Mouse (Mus musculus): ENCODE results near the gene Elp1. TPM values are rescaled to one million over a fixed set of nuclear protein-coding genes. Genes with fewer than 3 reads are reported as not detected.

The Elp1 gene
- polyA plus RNA-seq, 1 experiment: 9.6 TPM

DNA sequence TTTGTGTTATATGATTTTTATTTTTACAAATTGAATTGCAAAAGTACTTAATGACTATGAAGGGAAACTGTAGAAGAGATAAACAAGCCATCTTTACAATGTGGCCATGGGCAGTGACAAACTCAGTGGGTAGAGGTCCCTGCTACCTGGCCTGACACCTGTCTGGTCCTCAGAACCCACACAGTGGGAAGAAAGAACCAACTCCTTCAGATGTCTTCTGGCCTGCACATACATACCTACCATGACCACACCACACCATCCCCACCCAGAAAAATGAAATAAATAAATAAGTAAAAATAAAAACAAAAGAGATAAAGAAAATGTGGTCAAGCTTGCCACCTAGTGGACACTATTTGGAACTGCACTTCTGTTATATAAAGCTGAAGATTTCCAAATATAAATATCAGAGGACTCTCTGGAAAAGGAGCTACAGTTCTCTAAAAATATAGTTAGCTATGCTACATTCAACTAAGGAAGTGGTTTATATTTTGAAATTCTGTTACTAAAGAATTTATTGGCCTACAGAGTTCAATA lies 18.0 kb upstream of the Elp1 start:
- Histone ChIP-seq H3K27ac (replicated peaks; ENCODE audit: low read depth, low read length) (no peak overlapping the region), H3K4me3 (ENCODE audit: insufficient read depth, low read depth, low read length) (no peak overlapping the region), H3K4me1 (ENCODE audit: control insufficient read depth, insufficient read depth, insufficient read length, low read length) (no peaks in the 10 kb centered on the region)

DNA sequence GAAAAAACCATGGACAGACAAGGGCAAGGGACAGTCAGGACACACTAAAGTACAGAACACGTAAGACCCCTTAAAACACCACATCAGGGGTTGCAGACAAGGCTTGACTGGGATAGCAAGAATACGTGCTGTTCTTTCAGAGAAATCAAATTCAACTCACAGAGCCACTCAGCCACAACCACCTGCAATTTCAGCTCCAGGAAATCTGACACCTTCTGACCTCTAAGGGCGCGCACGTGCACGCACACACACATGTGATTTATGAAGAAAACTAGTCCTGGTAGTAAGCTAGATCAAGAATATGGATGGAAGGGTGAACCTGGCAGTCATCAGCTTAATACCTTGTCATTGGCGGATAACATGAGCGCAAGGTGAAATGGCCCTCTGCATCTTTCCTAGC lies 13.0 kb upstream of the Elp1 start:
- H3K4me1 ChIP-seq (ENCODE audit: control insufficient read depth, insufficient read depth, insufficient read length, low read length): no peaks in the 10 kb centered on the region

GRCm38 (mm10) chr4:56812096-56812495 lies 10.0 kb upstream of the Elp1 start:
- Histone ChIP-seq H3K27ac (replicated peaks; ENCODE audit: low read depth, low read length) (no peak overlapping the region), H3K4me1 (ENCODE audit: control insufficient read depth, insufficient read depth, insufficient read length, low read length) (no peaks in the 10 kb centered on the region), H3K4me3 (ENCODE audit: insufficient read depth, low read depth, low read length) (no peak overlapping the region)

More for the DNA sequence above, 13.0 kb upstream of the Elp1 start:
- no peak overlapping the region for H3K4me3 ChIP-seq (ENCODE audit: insufficient read depth, low read depth, low read length)
- H3K27ac ChIP-seq (replicated peaks; ENCODE audit: low read depth, low read length): no peak overlapping the region

DNA sequence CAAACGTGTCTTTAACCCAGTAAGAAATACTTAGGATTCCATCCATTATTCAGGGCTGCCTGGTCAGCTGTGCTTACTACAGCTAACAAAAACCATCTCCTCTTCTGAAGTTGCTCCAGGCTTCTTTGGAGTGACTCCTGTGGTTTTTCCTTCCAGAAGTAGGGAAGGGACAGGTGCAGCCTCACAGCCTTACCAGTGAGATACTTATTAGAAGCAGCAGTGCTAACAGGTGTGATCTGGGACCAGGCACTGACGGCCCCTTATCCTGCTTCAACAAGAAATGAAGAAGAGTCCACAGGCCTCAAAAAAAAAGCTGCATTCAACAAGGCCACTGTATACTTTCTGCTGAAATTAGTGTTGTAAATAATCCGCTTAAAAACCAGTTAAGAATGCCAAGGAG lies 9.5 kb upstream of the Elp1 start:
- Histone ChIP-seq H3K4me3 (ENCODE audit: insufficient read depth, low read depth, low read length) (no peak overlapping the region), H3K27ac (replicated peaks; ENCODE audit: low read depth, low read length) (no peak overlapping the region), H3K4me1 (ENCODE audit: control insufficient read depth, insufficient read depth, insufficient read length, low read length) (no peaks in the 10 kb centered on the region)

GRCm38 (mm10) chr4:56809050-56809449 lies 6.9 kb upstream of the Elp1 start:
- H3K27ac ChIP-seq (replicated peaks; ENCODE audit: low read depth, low read length): no peak overlapping the region
- H3K4me3 ChIP-seq (ENCODE audit: insufficient read depth, low read depth, low read length): no peak overlapping the region
- no peaks in the 10 kb centered on the region for H3K4me1 ChIP-seq (ENCODE audit: control insufficient read depth, insufficient read depth, insufficient read length, low read length)

- no peak overlapping the region for H3K27ac ChIP-seq (replicated peaks; ENCODE audit: low read depth, low read length)
- H3K4me1 ChIP-seq (ENCODE audit: control insufficient read depth, insufficient read depth, insufficient read length, low read length): no peaks in the 10 kb centered on the region
- H3K4me3 ChIP-seq (ENCODE audit: insufficient read depth, low read depth, low read length): peak overlapping the region; percentile 91
Measured at GRCm38 (mm10) chr4:56802669-56803150, 579 bp upstream of the Elp1 start.

DNA sequence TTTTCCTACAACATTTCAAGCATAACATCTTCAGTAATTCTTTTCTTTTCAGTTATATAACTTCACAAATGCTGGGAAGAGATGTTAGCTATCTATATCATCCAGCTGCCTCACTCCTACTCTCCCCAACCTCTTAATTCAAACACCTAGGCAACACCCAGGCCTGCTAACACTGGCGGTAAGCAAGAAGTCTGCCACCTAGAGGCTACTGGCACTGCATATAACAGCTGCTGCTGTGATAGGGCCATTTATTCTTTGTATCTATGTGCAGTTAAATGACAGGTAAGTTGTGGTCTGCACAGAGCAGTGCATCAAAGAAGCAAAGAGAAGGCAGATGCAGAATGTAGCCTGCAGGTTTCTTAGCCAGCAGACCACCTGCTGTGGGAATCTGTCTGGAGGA lies 10.8 kb downstream of the Elp1 start:
- no peak overlapping the region for H3K4me3 ChIP-seq (ENCODE audit: insufficient read depth, low read depth, low read length)
- H3K4me1 ChIP-seq (ENCODE audit: control insufficient read depth, insufficient read depth, insufficient read length, low read length): no peaks in the 10 kb centered on the region
- no peak overlapping the region for H3K27ac ChIP-seq (replicated peaks; ENCODE audit: low read depth, low read length)

GRCm38 (mm10) chr4:56771065-56771464 lies 31.1 kb downstream of the Elp1 start:
- H3K4me3 ChIP-seq (ENCODE audit: insufficient read depth, low read depth, low read length): no peak overlapping the region
- H3K4me1 ChIP-seq (ENCODE audit: control insufficient read depth, insufficient read depth, insufficient read length, low read length): no peaks in the 10 kb centered on the region
- H3K27ac ChIP-seq (replicated peaks; ENCODE audit: low read depth, low read length): no peak overlapping the region

GRCm38 (mm10) chr4:56768913-56769312 lies 33.2 kb downstream of the Elp1 start:
- Histone ChIP-seq H3K4me3 (ENCODE audit: insufficient read depth, low read depth, low read length) (no peak overlapping the region), H3K4me1 (ENCODE audit: control insufficient read depth, insufficient read depth, insufficient read length, low read length) (no peaks in the 10 kb centered on the region), H3K27ac (replicated peaks; ENCODE audit: low read depth, low read length) (no peak overlapping the region)

DNA sequence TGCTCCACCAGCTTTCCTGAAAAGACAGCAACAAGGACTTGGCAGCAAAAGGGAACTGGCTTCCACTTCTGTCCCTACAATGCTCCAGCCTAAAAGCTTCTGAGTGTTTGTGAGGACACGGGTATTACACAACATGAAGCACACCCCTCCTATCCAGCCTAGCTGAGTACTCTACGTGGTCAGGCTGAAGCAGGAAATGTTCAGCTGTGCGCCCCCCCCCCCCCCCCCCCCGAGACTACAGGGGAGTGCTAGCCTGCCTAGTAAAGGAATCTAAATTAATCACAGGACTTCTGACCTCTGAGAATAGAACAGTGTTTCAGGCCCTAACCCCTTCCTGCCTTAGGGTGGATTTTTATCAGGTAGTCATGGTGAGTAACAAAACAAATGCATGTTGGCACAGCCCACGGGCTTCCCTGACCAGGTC lies 34.3 kb downstream of the Elp1 start:
- Histone ChIP-seq H3K4me3 (ENCODE audit: insufficient read depth, low read depth, low read length) (no peak overlapping the region), H3K27ac (replicated peaks; ENCODE audit: low read depth, low read length) (no peak overlapping the region), H3K4me1 (ENCODE audit: control insufficient read depth, insufficient read depth, insufficient read length, low read length) (no peaks in the 10 kb centered on the region)

DNA sequence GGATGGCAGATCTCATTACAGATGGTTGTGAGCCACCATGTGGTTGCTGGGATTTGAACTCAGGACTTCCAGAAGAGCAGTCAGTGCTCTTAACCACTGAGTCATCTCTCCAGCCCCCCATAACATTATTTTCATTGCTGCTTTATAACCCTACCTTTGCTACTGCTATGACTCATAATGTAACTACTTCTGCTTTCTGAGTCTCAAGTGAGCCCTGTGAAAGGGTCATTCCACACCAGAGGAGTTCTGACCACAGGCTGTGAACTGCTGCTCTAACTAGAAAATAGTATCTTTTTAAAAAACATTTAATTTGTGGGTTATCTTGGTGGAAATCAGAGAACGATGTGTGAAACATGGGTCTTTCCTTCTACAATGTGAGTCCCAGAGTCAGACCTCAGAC lies 44.4 kb downstream of the Elp1 start:
- Histone ChIP-seq H3K4me1 (ENCODE audit: control insufficient read depth, insufficient read depth, insufficient read length, low read length) (no peaks in the 10 kb centered on the region), H3K27ac (replicated peaks; ENCODE audit: low read depth, low read length) (no peak overlapping the region), H3K4me3 (ENCODE audit: insufficient read depth, low read depth, low read length) (no peak overlapping the region)

- no peaks in the 10 kb centered on the region for H3K4me1 ChIP-seq (ENCODE audit: control insufficient read depth, insufficient read depth, insufficient read length, low read length)
- no peak overlapping the region for H3K4me3 ChIP-seq (ENCODE audit: insufficient read depth, low read depth, low read length)
- no peak overlapping the region for H3K27ac ChIP-seq (replicated peaks; ENCODE audit: low read depth, low read length)
Measured at GRCm38 (mm10) chr4:56756966-56757600, 45.0 kb downstream of the Elp1 start.

DNA sequence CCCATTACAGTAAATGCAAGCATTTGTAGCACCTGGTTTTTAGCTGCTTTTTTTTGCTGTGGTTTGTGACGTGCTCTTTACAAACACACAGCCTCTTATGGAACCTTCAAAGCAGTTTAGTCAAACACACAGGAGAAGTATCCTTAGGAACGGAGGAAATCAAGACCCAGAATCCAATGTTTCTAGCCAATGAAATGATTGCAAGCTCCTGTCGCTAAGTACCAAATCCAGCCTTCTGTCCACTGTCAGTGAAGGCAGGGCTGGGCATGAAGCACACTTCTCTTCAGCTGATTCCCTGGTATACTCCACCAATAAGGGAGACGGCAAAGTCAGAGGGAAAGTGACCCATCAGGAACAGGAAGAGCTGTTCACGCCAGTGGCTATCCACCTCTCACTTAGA lies 46.1 kb downstream of the Elp1 start:
- Histone ChIP-seq H3K4me3 (ENCODE audit: insufficient read depth, low read depth, low read length) (no peak overlapping the region), H3K4me1 (ENCODE audit: control insufficient read depth, insufficient read depth, insufficient read length, low read length) (no peaks in the 10 kb centered on the region), H3K27ac (replicated peaks; ENCODE audit: low read depth, low read length) (no peak overlapping the region)

DNA sequence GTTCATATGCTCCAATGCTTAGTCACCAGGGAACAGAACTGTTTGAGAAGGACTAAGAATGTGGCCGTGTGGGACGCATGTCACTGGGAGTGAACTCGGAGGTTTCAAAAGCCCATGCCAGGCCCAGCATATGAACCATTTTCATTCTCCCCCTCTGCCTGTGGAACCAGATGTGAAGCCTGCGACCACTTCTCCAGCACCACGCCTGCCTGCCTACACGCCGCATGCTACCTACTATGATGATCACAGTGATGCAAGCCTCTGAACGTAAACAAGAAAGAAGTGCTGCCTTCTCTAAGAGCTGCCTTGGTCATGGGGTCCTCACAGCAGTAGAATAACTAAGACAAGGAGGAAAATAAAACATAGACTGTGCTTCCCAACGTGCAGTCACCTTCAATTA lies 54.7 kb downstream of the Elp1 start:
- Histone ChIP-seq H3K4me3 (ENCODE audit: insufficient read depth, low read depth, low read length) (no peak overlapping the region), H3K4me1 (ENCODE audit: control insufficient read depth, insufficient read depth, insufficient read length, low read length) (no peaks in the 10 kb centered on the region), H3K27ac (replicated peaks; ENCODE audit: low read depth, low read length) (no peak overlapping the region)

GRCm38 (mm10) chr4:56746345-56746744 lies 55.8 kb downstream of the Elp1 start:
- no peak overlapping the region for H3K4me3 ChIP-seq (ENCODE audit: insufficient read depth, low read depth, low read length)
- no peak overlapping the region for H3K27ac ChIP-seq (replicated peaks; ENCODE audit: low read depth, low read length)

More at GRCm38 (mm10) chr4:56746345-56746744, 55.8 kb downstream of the Elp1 start:
- H3K4me1 ChIP-seq (ENCODE audit: control insufficient read depth, insufficient read depth, insufficient read length, low read length): no peaks in the 10 kb centered on the region
